Mouse (Mus musculus): ENCODE results near the gene Insm1.

The Insm1 gene

DNA sequence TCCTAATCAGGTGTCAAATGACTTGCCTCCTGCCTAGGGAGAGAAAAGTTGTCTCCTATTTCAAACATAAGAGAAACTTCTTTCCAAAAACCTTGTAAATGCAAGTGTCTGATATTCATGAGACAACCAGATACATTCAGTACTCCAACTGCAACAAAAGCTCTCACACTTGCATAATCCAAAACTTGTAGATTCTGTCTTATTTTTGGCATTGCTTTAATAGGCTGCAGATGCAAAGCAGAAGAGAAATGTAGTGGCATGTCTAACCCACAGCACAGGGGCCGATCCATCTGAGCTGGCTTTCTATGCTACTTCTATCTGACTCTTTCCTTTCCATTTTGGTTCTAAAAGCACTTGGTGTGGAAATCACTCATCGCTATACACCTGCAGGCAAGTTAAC, 9.8 kb downstream of the Insm1 start:
- Histone ChIP-seq H3K27me3 (ENCODE audit: insufficient read depth, low read length) (peaks cover 27% of the 10 kb centered on the region), H3K4me1 (replicated peaks; ENCODE audit: low read depth, low read length) (peaks cover 5% of the 10 kb centered on the region), H3K36me3 (ENCODE audit: insufficient read depth, low read length) (no peaks in the 10 kb centered on the region), H3K9me3 (ENCODE audit: low read length) (peaks cover 4% of the 10 kb centered on the region; the same call in 1 of the 2 replicates), H3K4me3 (replicated peaks; ENCODE audit: low read length) (no peak overlapping the region)
- TF ChIP-seq CTCF (conservative IDR thresholded peaks at IDR 0.05; ENCODE audit: low read length) (no peak), NANOG (IDR thresholded peaks at IDR 0.05; ENCODE audit: borderline replicate concordance, low read length) (no peak), POU5F1 (IDR thresholded peaks at IDR 0.05; ENCODE audit: borderline replicate concordance, low read length) (no peak)

DNA sequence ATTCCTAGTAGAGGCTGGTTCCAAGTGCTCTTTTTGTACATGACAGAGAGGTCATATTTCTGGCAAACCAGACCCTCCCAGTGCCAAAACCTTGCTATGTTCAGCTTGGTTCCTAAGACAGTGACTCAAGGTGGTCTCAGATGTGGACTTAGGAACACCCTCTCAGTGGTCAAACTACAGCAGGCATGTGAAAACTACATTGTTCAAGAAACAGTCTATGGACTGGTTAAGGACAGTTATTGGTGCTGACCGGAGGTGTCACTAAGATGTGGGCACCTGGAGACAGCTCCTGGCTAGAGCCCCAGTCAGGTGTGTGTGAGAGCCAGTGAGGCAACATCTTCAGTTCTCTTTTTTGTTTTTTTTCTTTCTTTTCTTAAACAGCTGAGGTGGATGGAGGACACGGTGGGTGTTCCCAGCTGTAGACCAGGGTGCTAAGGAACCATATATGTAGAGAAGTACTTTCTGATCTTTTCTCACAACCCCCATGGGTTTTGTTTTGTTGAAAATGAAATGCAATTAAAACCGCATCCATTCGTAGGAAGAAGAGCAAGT, 17.6 kb downstream of the Insm1 start:
- TF ChIP-seq POU5F1 (IDR thresholded peaks at IDR 0.05; ENCODE audit: borderline replicate concordance, low read length) (no peak), CTCF (conservative IDR thresholded peaks at IDR 0.05; ENCODE audit: low read length) (no peak)
- peaks cover 5% of the 10 kb centered on the region; the same call in 1 of the 2 replicates for H3K36me3 ChIP-seq (ENCODE audit: insufficient read depth, low read length)

DNA sequence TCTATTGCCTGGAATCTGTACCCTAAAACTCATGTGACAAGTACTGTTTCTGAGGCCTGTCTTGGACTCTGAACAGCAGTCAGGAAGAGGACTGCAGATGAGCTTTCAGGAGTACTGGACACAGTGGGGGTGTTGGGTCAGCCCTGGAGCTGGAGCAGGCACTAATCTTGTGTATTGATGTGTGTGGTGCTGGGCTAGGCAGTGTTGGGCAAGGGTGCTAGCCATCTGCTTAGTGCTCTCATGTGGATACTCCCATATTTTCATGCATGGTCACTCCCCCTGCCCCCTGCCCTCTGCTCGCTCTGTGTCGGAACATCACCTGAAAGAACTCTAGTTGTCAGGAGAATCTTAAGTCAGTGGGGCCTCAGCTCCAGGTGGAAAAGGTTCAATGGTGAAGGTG, 22.3 kb downstream of the Insm1 start:
- no peaks in the 10 kb centered on the region for H3K9me3 ChIP-seq (ENCODE audit: low read length)
- TF ChIP-seq NANOG (IDR thresholded peaks at IDR 0.05; ENCODE audit: borderline replicate concordance, low read length) (no peak), POU5F1 (IDR thresholded peaks at IDR 0.05; ENCODE audit: borderline replicate concordance, low read length) (no peak), CTCF (conservative IDR thresholded peaks at IDR 0.05; ENCODE audit: low read length) (no peak)
- H3K4me1 ChIP-seq (replicated peaks; ENCODE audit: low read depth, low read length), result peaks cover 17% of the 10 kb centered on the region
- no peak overlapping the region for H3K4me3 ChIP-seq (replicated peaks; ENCODE audit: low read length)
- peaks cover 13% of the 10 kb centered on the region for H3K36me3 ChIP-seq (ENCODE audit: insufficient read depth, low read length)
- H3K27me3 ChIP-seq (ENCODE audit: insufficient read depth, low read length), result no peaks in the 10 kb centered on the region

More for the DNA sequence above, 17.6 kb downstream of the Insm1 start:
- Histone ChIP-seq H3K27me3 (ENCODE audit: insufficient read depth, low read length) (peaks cover 4% of the 10 kb centered on the region; the same call in 1 of the 2 replicates), H3K4me3 (replicated peaks; ENCODE audit: low read length) (no peak overlapping the region), H3K4me1 (replicated peaks; ENCODE audit: low read depth, low read length) (0 out of 2 replicates have a peak, but pooled peaks cover 5% of the 10 kb centered on the region), H3K9me3 (ENCODE audit: low read length) (no peaks in the 10 kb centered on the region)

DNA sequence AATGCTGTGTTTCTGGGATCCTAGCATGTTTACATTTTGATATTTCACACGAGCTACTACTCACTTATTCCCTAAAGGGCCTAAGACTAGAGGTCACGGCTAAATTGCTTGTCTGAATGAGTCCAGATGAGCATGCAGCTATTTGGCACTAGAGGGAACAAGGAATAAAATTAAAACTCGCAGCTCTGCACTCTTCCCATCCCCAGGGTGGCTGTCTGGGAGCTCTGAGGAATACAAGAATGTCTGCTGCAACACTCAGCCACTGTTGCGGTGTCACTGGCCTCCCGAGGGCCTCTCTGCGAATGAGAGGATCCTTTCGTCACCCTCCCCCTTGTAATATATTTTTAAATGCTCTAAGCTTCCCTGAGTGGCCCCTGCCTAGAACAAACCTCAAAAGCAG, 23.7 kb downstream of the Insm1 start:
- Histone ChIP-seq H3K27me3 (ENCODE audit: insufficient read depth, low read length) (no peaks in the 10 kb centered on the region), H3K4me1 (replicated peaks; ENCODE audit: low read depth, low read length) (peaks cover 24% of the 10 kb centered on the region), H3K36me3 (ENCODE audit: insufficient read depth, low read length) (peaks cover 13% of the 10 kb centered on the region), H3K4me3 (replicated peaks; ENCODE audit: low read length) (no peak overlapping the region), H3K9me3 (ENCODE audit: low read length) (no peaks in the 10 kb centered on the region)
- TF ChIP-seq NANOG (IDR thresholded peaks at IDR 0.05; ENCODE audit: borderline replicate concordance, low read length) (no peak), CTCF (conservative IDR thresholded peaks at IDR 0.05; ENCODE audit: low read length) (no peak), POU5F1 (IDR thresholded peaks at IDR 0.05; ENCODE audit: borderline replicate concordance, low read length) (no peak)

DNA sequence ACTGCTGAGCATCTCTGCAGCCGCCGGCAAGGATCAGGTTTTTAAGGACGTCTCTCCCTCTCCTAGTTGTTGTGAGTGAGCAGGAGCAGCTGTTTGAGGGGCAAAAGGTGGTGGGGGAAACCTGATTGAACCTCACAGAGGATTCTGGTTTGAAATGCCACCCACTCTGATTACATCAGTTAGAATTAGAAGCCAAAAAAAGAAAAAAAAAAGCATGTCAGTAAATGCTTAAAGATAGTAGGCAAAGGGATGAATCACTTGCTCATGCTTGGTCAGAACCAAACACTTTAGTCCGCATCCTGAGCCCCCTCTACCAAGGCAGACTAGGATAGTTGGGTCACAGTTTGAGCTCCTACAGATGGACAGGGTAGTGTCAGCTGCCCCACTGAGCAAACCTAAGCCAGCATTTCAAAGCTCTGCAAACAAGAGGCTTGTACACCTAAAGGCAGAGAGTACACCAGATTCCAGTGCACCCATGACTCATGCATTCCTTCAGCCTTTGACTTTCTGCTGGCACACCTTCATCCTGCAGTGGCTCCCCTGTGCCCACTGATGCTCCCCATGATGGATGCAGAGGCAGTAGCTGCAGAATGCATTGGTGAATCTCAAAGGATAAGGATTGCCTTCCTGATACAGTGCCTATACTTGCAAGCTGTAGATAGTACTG, 24.8 kb downstream of the Insm1 start:
- H3K36me3 ChIP-seq (ENCODE audit: insufficient read depth, low read length), result peaks cover 13% of the 10 kb centered on the region
- no peak overlapping the region for H3K4me3 ChIP-seq (replicated peaks; ENCODE audit: low read length)
- no peaks in the 10 kb centered on the region for H3K27me3 ChIP-seq (ENCODE audit: insufficient read depth, low read length)
- TF ChIP-seq NANOG (IDR thresholded peaks at IDR 0.05; ENCODE audit: borderline replicate concordance, low read length) (no peak), POU5F1 (IDR thresholded peaks at IDR 0.05; ENCODE audit: borderline replicate concordance, low read length) (no peak), CTCF (conservative IDR thresholded peaks at IDR 0.05; ENCODE audit: low read length) (no peak)
- no peaks in the 10 kb centered on the region for H3K9me3 ChIP-seq (ENCODE audit: low read length)
- peaks cover 27% of the 10 kb centered on the region for H3K4me1 ChIP-seq (replicated peaks; ENCODE audit: low read depth, low read length)

DNA sequence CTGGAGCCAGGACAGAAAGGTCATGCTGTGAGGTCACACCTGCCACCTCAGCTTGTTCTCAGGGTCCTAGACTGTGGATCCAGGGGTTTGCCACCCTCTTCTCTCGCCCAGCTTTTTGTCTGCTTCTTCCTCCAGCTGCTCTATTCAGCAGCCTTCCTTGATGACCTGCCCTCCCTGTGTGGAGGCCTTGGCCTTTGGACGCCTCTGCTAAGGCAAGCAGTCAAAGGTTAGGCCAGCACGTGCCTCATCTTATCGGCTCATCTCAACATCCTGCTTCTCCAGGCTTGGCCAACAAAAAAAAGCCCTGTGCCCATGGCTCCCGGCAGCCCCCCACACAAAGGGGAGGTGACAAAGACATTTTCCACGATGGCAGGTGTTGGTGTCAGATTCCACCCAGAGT, 25.9 kb downstream of the Insm1 start:
- Histone ChIP-seq H3K4me3 (replicated peaks; ENCODE audit: low read length) (no peak overlapping the region), H3K36me3 (ENCODE audit: insufficient read depth, low read length) (peaks cover 13% of the 10 kb centered on the region), H3K27me3 (ENCODE audit: insufficient read depth, low read length) (no peaks in the 10 kb centered on the region), H3K9me3 (ENCODE audit: low read length) (no peaks in the 10 kb centered on the region), H3K4me1 (replicated peaks; ENCODE audit: low read depth, low read length) (peaks cover 27% of the 10 kb centered on the region)
- no peak for TF ChIP-seq NANOG (IDR thresholded peaks at IDR 0.05; ENCODE audit: borderline replicate concordance, low read length)
- TF ChIP-seq POU5F1 (IDR thresholded peaks at IDR 0.05; ENCODE audit: borderline replicate concordance, low read length), result no peak
- no peak for TF ChIP-seq CTCF (conservative IDR thresholded peaks at IDR 0.05; ENCODE audit: low read length)

DNA sequence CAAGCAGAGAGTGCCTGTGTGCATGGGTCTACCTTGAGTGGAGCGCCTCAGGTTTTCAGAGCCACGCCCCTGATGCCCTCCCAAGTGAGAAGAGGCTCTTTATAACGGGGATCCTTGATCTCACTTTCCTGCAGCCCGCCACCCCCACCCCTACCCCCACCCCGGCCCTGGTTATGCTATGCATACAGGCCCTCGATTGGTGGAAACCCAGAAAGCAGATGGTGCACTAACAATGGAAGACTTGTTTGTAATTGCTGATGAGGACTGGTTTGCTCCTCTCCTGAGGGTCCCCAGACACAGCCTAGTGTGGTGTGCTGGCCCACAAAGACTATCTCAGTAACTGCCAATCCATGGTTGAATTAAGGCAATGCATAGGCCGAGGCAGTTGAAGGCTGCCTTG, 27.3 kb downstream of the Insm1 start:
- H3K27me3 ChIP-seq (ENCODE audit: insufficient read depth, low read length), result no peaks in the 10 kb centered on the region
- no peak overlapping the region for H3K4me3 ChIP-seq (replicated peaks; ENCODE audit: low read length)
- peaks cover 10% of the 10 kb centered on the region for H3K36me3 ChIP-seq (ENCODE audit: insufficient read depth, low read length)
- no peaks in the 10 kb centered on the region for H3K9me3 ChIP-seq (ENCODE audit: low read length)
- H3K4me1 ChIP-seq (replicated peaks; ENCODE audit: low read depth, low read length), result peaks cover 27% of the 10 kb centered on the region
- TF ChIP-seq POU5F1 (IDR thresholded peaks at IDR 0.05; ENCODE audit: borderline replicate concordance, low read length) (no peak), CTCF (conservative IDR thresholded peaks at IDR 0.05; ENCODE audit: low read length) (no peak), NANOG (IDR thresholded peaks at IDR 0.05; ENCODE audit: borderline replicate concordance, low read length) (no peak)

DNA sequence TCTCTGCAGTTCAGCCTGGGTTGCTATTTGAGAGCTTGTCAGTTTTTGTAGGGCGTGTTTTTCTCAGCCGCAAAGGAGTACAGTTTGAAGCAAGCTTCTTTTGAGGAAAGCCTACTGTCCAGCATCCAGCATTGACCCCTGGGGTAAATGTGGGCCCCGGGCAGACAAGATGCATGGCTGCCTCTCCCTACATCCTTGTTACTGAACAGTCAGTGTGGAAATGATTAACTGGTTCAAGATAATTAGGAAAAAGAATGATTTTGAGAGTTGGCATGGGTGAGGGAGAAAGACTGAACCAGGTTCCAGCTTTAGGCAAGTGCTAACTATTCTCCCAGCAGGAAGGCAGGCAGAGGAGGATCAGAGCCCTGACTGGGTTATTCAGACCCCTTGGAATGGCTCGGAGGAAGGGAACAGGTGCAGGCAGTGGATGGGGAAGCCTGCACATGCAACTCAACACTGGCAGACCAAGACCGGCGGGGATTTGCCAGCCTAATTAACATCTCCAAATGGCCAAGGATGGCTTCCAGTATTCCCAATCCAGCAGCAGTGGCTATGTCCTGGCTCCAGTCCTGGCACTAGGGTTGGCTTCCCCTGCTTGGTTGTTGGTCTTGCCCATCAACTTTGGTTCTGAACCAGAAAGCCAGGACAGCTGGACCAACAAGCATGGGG, 28.6 kb downstream of the Insm1 start:
- Histone ChIP-seq H3K27me3 (ENCODE audit: insufficient read depth, low read length) (no peaks in the 10 kb centered on the region), H3K9me3 (ENCODE audit: low read length) (no peaks in the 10 kb centered on the region), H3K36me3 (ENCODE audit: insufficient read depth, low read length) (no peaks in the 10 kb centered on the region), H3K4me1 (replicated peaks; ENCODE audit: low read depth, low read length) (peaks cover 27% of the 10 kb centered on the region), H3K4me3 (replicated peaks; ENCODE audit: low read length) (no peak overlapping the region)
- TF ChIP-seq NANOG (IDR thresholded peaks at IDR 0.05; ENCODE audit: borderline replicate concordance, low read length), result no peak
- TF ChIP-seq CTCF (conservative IDR thresholded peaks at IDR 0.05; ENCODE audit: low read length), result no peak
